Mouse (Mus musculus): ENCODE measurements around the gene Rhbdd1.

Rhbdd1 gene

GRCm38 (mm10) chr1:82316111-82316745 lies at the start of gene Rhbdd1:
Gene Rhbdd1 (plus strand): TSS chr1:82316452.
- peak; percentile 98 for DNase-seq

DNA sequence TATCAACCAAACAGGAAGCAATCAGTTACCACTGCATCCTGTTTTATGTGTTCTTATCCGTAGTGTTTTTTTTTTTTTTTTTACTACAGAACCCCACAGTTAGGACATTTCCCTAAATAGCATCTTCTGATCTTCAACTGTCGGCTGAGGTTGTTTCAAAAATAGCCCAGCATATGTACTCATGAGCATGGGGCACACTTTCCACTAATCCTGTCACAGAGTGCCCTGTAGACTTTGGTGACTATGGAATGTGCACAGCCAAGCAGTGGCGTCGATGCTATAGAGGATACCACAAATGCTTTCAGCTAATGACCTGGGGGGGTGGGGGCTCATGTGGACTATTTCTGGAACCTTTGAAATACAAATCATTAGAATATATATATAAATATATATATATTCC lies 48.7 kb upstream of the Rhbdd1 start:
- no peak for DNase-seq

DNA sequence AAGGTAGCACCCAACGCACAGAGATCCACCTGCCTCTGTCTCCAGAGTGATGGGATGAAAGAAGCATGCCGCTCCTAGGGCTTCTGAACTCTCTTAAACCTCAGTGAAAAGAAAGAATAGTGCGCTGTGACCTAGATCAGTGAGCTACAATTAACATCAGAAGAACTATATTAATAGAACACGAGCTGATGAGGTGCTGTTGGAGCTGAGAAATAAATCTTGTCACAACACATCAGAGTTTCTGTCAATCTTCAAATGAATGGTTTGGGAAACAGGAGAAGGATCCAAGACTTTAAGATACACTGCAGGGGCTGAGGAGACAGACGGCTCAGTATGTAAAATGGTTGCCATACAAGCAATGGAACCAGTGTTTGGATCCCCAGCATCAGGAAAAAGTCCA lies 44.0 kb upstream of the Rhbdd1 start:
- no peak for DNase-seq

GRCm38 (mm10) chr1:82273529-82273928 lies 42.7 kb upstream of the Rhbdd1 start:
- DNase-seq: no peak

GRCm38 (mm10) chr1:82274361-82274760 lies 41.9 kb upstream of the Rhbdd1 start:
- no peak for DNase-seq

- DNase-seq: no peak
Observed at GRCm38 (mm10) chr1:82279768-82280167, 36.5 kb upstream of the Rhbdd1 start.

DNA sequence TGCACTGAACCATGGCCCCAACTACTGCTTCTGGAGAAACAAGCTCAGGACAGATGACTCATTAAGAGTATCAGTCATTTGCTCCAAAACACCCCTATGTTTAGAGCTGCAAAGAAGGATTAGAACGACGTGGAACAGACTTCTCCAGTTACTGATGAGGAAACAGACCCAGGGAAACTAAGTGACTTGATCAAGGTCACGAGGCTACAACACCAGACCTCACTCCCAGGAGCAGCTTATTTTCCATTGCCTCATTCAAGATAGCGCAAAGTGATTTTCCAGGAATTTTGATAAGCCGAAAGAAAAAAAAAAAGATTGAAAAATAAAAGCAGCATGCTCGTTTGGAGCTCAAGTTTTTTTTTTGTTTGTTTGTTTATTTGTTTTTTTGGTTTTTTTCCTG lies 34.4 kb upstream of the Rhbdd1 start:
- no peak for DNase-seq

- peak; percentile 92 for DNase-seq
Observed at GRCm38 (mm10) chr1:82282992-82283611, 33.1 kb upstream of the Rhbdd1 start.

- DNase-seq: no peak
Observed at GRCm38 (mm10) chr1:82283901-82284301, 32.4 kb upstream of the Rhbdd1 start.

- DNase-seq: no peak
Observed at GRCm38 (mm10) chr1:82284403-82284802, 31.8 kb upstream of the Rhbdd1 start.

GRCm38 (mm10) chr1:82285461-82286189 lies 30.6 kb upstream of the Rhbdd1 start:
- DNase-seq: no peak

- no peak for DNase-seq
Observed at GRCm38 (mm10) chr1:82286190-82287051, 29.8 kb upstream of the Rhbdd1 start.

GRCm38 (mm10) chr1:82287052-82287775 lies 29.0 kb upstream of the Rhbdd1 start:
- DNase-seq: no peak

- DNase-seq: no peak
Observed at GRCm38 (mm10) chr1:82287776-82288325, 28.4 kb upstream of the Rhbdd1 start.

GRCm38 (mm10) chr1:82288421-82288990 lies 27.7 kb upstream of the Rhbdd1 start:
- DNase-seq: peak; percentile 40

DNA sequence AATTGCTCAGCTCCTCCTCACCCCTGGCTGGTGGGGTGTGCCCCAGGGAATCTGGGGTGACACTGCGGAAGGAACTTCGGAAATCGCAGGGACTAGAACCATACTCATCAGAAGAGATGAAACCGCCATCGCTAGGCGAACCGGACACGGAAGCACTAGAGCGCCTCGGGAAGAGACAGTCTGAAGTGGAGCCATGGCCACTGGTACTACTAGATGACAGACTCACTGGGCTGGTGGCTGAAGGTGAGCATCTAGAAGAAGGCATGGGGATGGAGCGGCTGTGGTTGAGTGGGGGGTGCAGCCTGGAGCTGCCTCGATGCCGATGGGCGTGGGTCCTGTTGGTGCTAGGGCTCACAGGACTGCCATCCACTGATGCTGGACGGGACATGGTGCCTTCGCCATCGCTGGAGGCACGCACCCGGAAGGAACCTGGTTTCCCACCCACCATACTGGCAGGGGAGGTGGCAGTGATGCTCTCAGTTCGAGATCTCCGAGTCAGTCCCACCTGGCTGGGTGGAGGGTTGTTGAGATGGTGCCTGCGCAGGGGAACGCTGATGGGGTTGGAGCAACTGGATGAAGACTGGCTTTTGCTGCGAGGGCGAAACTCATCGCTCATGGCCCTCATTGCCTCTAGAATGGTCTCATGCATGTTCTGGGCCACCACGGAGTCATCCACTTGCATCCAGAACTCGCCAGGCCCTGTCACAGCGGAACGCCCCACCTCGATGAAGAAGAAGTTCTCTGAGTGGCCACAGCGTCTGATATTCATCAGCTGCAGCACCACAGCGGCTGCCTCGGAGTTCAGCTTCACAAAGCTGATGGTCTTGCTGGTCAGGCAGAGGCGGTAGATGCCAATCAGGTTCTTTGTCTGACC lies 26.9 kb upstream of the Rhbdd1 start:
- DNase-seq: peak; percentile 52

GRCm38 (mm10) chr1:82289990-82290681 lies 26.1 kb upstream of the Rhbdd1 start:
- peak; percentile 42 for DNase-seq

- peak; percentile 89 for DNase-seq
Observed at GRCm38 (mm10) chr1:82290723-82291150, 25.5 kb upstream of the Rhbdd1 start.

DNA sequence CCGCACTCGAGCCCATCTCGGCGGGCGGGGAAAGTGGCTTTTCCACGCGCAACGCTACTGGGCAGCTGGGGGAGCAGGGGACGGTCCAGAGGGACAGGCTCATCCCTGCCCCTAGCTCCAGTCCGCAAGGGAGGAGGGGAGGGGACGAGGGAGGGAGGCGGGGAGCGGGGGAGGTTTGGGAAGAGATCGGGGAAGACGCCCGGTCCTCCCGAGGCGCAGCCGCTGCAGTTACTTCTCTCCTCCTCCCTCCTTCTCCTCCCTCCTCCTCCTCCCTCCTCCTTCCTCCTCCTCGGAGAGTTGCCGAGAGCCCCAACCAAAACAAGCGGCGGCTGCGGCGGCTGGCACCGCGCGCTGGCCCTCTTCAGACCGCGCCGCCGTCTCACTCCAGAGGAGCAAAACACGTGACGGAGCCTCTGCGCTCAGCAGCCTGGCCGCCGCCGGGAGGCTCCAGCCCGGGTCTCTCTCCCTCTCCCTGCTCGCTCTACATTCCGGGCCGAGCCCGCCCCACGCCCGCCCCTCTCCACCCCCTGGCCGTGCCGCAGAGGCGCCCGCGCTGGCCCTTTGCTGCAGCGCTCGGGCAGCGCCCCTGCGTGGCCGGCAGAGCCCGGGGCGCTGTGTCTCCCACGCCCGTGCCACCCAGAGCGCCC lies 25.0 kb upstream of the Rhbdd1 start, which contains the start of gene Irs1:
TSS of gene Irs1 (minus strand) at position 266 of the 647 bp plus-strand sequence.
- DNase-seq: peak; percentile 92

All from lung, postnatal 10 days (tissue).